Mouse (Mus musculus) embryonic facial prominence, embryonic 13.5 days (tissue): ENCODE measurements around the gene Mtmr12. TPM values are rescaled to one million over a fixed set of nuclear protein-coding genes. Genes with fewer than 3 reads are reported as not detected.

Experiments
- ATAC-seq: fragments of 200-750 bp; cut with Nextera tagmentation; 2 replicates; pipeline ENCODE4 v1.8.0; 2017; ENCODE audit warnings: low read depth; ENCODE audit not compliant: insufficient number of reproducible peaks, insufficient read depth, low FRiP score, low TSS enrichment
- H3K27ac ChIP-seq: fragments of 300-500 bp; sonication (generic); 2 replicates; pipeline ENCODE4 v1.5.1; 2015; ENCODE audit warnings: moderate library complexity, mild to moderate bottlenecking, inconsistent platforms
- H3K27me3 ChIP-seq: fragments of 300-500 bp; sonication (generic); 2 replicates; pipeline ENCODE4 v1.6.1; 2015; ENCODE audit warnings: mild to moderate bottlenecking, inconsistent platforms
- H3K36me3 ChIP-seq: fragments of 300-500 bp; sonication (generic); 2 replicates; pipeline ENCODE4 v1.6.1; 2015; ENCODE audit warnings: mild to moderate bottlenecking, inconsistent platforms
- H3K4me1 ChIP-seq: fragments of 300-500 bp; sonication (generic); 2 replicates; pipeline ENCODE4 v1.6.1; 2015; ENCODE audit warnings: inconsistent platforms
- H3K4me2 ChIP-seq: fragments of 300-500 bp; sonication (generic); 2 replicates; pipeline ENCODE4 v1.6.1; 2015; ENCODE audit warnings: moderate library complexity, mild to moderate bottlenecking, inconsistent platforms
- H3K4me3 ChIP-seq: fragments of 300-500 bp; sonication (generic); 2 replicates; pipeline ENCODE4 v1.5.1; 2015; ENCODE audit warnings: mild to moderate bottlenecking, inconsistent platforms
- H3K9ac ChIP-seq: fragments of 300-500 bp; sonication (generic); 2 replicates; pipeline ENCODE4 v1.6.1; 2015; ENCODE audit warnings: mild to moderate bottlenecking, inconsistent platforms
- H3K9me3 ChIP-seq: fragments of 300-500 bp; sonication (generic); 2 replicates; pipeline ENCODE4 v1.6.1; 2016; ENCODE audit warnings: inconsistent platforms
- WGBS: fragments of 180-500 bp; shearing (Covaris S2); methylation state at CpG from one replicate; pipeline ENCODE4 v1.1.7; 2015; ENCODE audit warnings: mixed read lengths; 5-methylcytosine and 5-hydroxymethylcytosine counted together
- polyA plus RNA-seq: library from polyadenylated mRNA; unstranded; fragments of >200 nt; fragmentation: Nextera tagmentation; extraction: Ambion mirVana; gene quantifications from 2 replicates; pipeline ENCODE4 v1.2.1, GENCODE M21; 2015

The Mtmr12 gene
- polyA plus RNA-seq, 1 experiment from 2014 or later, result 16.1 TPM

- no peak for ATAC-seq
- no peak overlapping the region for H3K4me3 ChIP-seq
- H3K36me3 ChIP-seq, result peaks cover 40% of the 10 kb centered on the region
- 65% methylated on average over 3 of the region's 3 CpGs for WGBS
- H3K27me3 ChIP-seq, result no peaks in the 10 kb centered on the region
- H3K4me2 ChIP-seq, result no peak overlapping the region
- H3K9me3 ChIP-seq, result no peaks in the 10 kb centered on the region
- H3K9ac ChIP-seq, result no peak overlapping the region
- no peaks in the 10 kb centered on the region; the same call in 1 of the 2 replicates for H3K4me1 ChIP-seq
- 0 out of 2 replicates have a peak overlapping the region, but pooled peaks have one; percentile 8 for H3K27ac ChIP-seq
Observed at GRCm38 (mm10) chr15:12243792-12244191, 39.0 kb downstream of the Mtmr12 start.

GRCm38 (mm10) chr15:12245580-12246359, 40.9 kb downstream of the Mtmr12 start:
- H3K4me2 ChIP-seq, result no peak overlapping the region
- no peaks in the 10 kb centered on the region for H3K27me3 ChIP-seq
- no peak overlapping the region for H3K9ac ChIP-seq
- no peak for ATAC-seq
- 59% methylated on average over 6 of the region's 6 CpGs for WGBS
- no peaks in the 10 kb centered on the region for H3K9me3 ChIP-seq
- H3K27ac ChIP-seq, result no peak overlapping the region
- no peak overlapping the region for H3K4me3 ChIP-seq
- peaks cover 28% of the 10 kb centered on the region for H3K36me3 ChIP-seq
- no peaks in the 10 kb centered on the region; the same call in 1 of the 2 replicates for H3K4me1 ChIP-seq

GRCm38 (mm10) chr15:12246360-12247158, 41.7 kb downstream of the Mtmr12 start:
- no peak overlapping the region for H3K9ac ChIP-seq
- H3K9me3 ChIP-seq, result no peaks in the 10 kb centered on the region
- H3K4me2 ChIP-seq, result no peak overlapping the region
- H3K4me3 ChIP-seq, result no peak overlapping the region
- no peaks in the 10 kb centered on the region; the same call in 1 of the 2 replicates for H3K4me1 ChIP-seq
- peak overlapping the region; percentile 16; the same call in 1 of the 2 replicates for H3K27ac ChIP-seq
- 72% methylated on average over 11 of the region's 11 CpGs for WGBS
- H3K27me3 ChIP-seq, result no peaks in the 10 kb centered on the region
- peaks cover 35% of the 10 kb centered on the region for H3K36me3 ChIP-seq
- peak; percentile 56; the same call in 1 of the 2 replicates for ATAC-seq

GRCm38 (mm10) chr15:12247159-12247603, 42.4 kb downstream of the Mtmr12 start:
- H3K36me3 ChIP-seq, result peaks cover 41% of the 10 kb centered on the region
- no peaks in the 10 kb centered on the region for H3K27me3 ChIP-seq
- ATAC-seq, result no peak

GRCm38 (mm10) chr15:12248279-12248678, 43.5 kb downstream of the Mtmr12 start:
- Histone ChIP-seq H3K4me2 (no peak overlapping the region), H3K4me1 (no peaks in the 10 kb centered on the region; the same call in 1 of the 2 replicates), H3K9me3 (peaks cover 3% of the 10 kb centered on the region; the same call in 1 of the 2 replicates), H3K4me3 (no peak overlapping the region), H3K27ac (no peak overlapping the region), H3K36me3 (peaks cover 49% of the 10 kb centered on the region), H3K27me3 (no peaks in the 10 kb centered on the region), H3K9ac (no peak overlapping the region)
- WGBS, result 63% methylated on average over 4 of the region's 4 CpGs
- ATAC-seq, result no peak

More at GRCm38 (mm10) chr15:12247159-12247603, 42.4 kb downstream of the Mtmr12 start:
- Histone ChIP-seq H3K4me1 (no peaks in the 10 kb centered on the region; the same call in 1 of the 2 replicates), H3K9ac (no peak overlapping the region), H3K4me3 (no peak overlapping the region), H3K4me2 (no peak overlapping the region), H3K27ac (no peak overlapping the region), H3K9me3 (no peaks in the 10 kb centered on the region)
- WGBS, result 74% methylated on average over 4 of the region's 4 CpGs

- no peaks in the 10 kb centered on the region for H3K27me3 ChIP-seq
- no peak overlapping the region for H3K4me3 ChIP-seq
- H3K4me1 ChIP-seq, result no peaks in the 10 kb centered on the region; the same call in 1 of the 2 replicates
- H3K9me3 ChIP-seq, result peaks cover 3% of the 10 kb centered on the region; the same call in 1 of the 2 replicates
- H3K4me2 ChIP-seq, result no peak overlapping the region
- WGBS, result 81% methylated on average over 5 of the region's 5 CpGs
- ATAC-seq, result no peak
- no peak overlapping the region for H3K27ac ChIP-seq
- H3K9ac ChIP-seq, result no peak overlapping the region
- peaks cover 56% of the 10 kb centered on the region for H3K36me3 ChIP-seq
Observed at GRCm38 (mm10) chr15:12250350-12250749, 45.5 kb downstream of the Mtmr12 start.

- Histone ChIP-seq H3K4me3 (no peak overlapping the region), H3K9ac (no peak overlapping the region), H3K36me3 (peaks cover 49% of the 10 kb centered on the region), H3K4me2 (no peak overlapping the region), H3K27ac (no peak overlapping the region), H3K9me3 (peaks cover 3% of the 10 kb centered on the region; the same call in 1 of the 2 replicates), H3K27me3 (no peaks in the 10 kb centered on the region), H3K4me1 (no peaks in the 10 kb centered on the region; the same call in 1 of the 2 replicates)
- ATAC-seq, result no peak
- WGBS, result 87% methylated on average over 15 of the region's 15 CpGs
Observed at GRCm38 (mm10) chr15:12251416-12252140, 46.8 kb downstream of the Mtmr12 start.

- Histone ChIP-seq H3K9ac (no peak overlapping the region), H3K27ac (no peak overlapping the region), H3K4me1 (no peaks in the 10 kb centered on the region; the same call in 1 of the 2 replicates), H3K4me2 (no peak overlapping the region), H3K36me3 (peaks cover 47% of the 10 kb centered on the region), H3K9me3 (peaks cover 3% of the 10 kb centered on the region; the same call in 1 of the 2 replicates), H3K27me3 (no peaks in the 10 kb centered on the region), H3K4me3 (no peak overlapping the region)
- ATAC-seq, result no peak
- WGBS, result 94% methylated on average over 2 of the region's 2 CpGs
Observed at GRCm38 (mm10) chr15:12252141-12252489, 47.3 kb downstream of the Mtmr12 start.

- Histone ChIP-seq H3K36me3 (peaks cover 74% of the 10 kb centered on the region), H3K27ac (no peak overlapping the region), H3K4me3 (no peak overlapping the region), H3K4me2 (no peak overlapping the region), H3K27me3 (no peaks in the 10 kb centered on the region), H3K4me1 (no peaks in the 10 kb centered on the region), H3K9ac (no peak overlapping the region), H3K9me3 (no peaks in the 10 kb centered on the region)
- 93% methylated on average over 16 of the region's 16 CpGs for WGBS
- ATAC-seq, result no peak
Observed at GRCm38 (mm10) chr15:12257730-12258494, 53.1 kb downstream of the Mtmr12 start.

GRCm38 (mm10) chr15:12263056-12263455, 58.2 kb downstream of the Mtmr12 start:
- no peaks in the 10 kb centered on the region for H3K9me3 ChIP-seq
- no peak for ATAC-seq
- peaks cover 84% of the 10 kb centered on the region for H3K36me3 ChIP-seq
- WGBS, result 63% methylated on average over 3 of the region's 3 CpGs
- no peak overlapping the region for H3K4me3 ChIP-seq
- H3K27me3 ChIP-seq, result no peaks in the 10 kb centered on the region
- H3K9ac ChIP-seq, result no peak overlapping the region
- 0 out of 2 replicates have a peak, but pooled peaks cover 6% of the 10 kb centered on the region for H3K4me1 ChIP-seq
- H3K27ac ChIP-seq, result no peak overlapping the region
- H3K4me2 ChIP-seq, result no peak overlapping the region
